Mouse (Mus musculus) neutrophil, adult 59 days (primary cell): ENCODE results near the gene Wdr19. TPM values are rescaled to one million over a fixed set of nuclear protein-coding genes. Genes with fewer than 3 reads are reported as not detected.

Source experiments
- total RNA-seq, 2 experiments: library from RNA; stranded (reverse); gene quantifications; 1 replicate in 1 of 2; 2 replicates in 1 of 2; pipeline ENCODE4 v1.2.4; 2023

Gene Wdr19
- under 1 TPM; 0.49 to 0.51 TPM for total RNA-seq

DNA sequence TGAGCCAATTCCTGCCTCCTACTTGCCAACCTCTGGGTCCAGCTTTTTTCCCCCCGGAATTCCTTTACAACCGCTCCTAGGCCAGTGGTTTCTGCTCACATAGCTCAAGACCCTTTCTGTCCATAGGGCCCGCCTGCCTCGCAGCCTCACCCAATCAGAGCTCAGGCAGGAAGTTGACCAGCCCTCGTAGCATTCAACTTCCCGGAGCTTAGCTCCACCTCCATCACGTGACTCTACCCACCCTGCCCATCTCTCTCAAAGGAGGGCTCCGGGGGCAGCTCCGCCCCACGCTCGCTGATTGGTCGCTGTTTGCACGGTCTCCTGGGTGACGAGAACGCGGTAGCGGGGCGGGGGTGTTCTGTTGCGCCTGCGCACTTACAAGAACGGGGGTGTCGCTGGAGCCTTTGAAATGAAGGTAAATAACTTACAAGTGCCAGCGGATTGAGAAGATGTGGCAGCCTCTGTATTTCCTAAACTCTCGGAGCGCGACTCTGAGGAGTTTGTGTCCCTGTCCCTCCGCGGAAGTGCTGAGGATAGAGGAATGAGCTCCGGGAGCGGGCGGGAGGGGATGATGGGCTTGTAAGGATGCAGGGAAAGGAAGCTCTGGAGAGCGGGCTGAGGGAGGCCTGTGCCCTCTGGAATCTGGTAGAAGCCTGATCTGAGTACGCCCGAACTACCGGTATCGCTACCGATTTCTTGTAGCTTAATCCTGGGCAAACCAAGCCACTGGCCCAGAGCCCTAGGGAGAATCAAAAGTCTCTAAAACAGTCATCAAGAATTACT lies at the start of gene Wdr19:
TSS of gene Wdr19 (plus strand) at position 351 of the 783 bp plus-strand sequence.

Other genes with a start within 250 kb of the Wdr19 start
- 10 to 100 TPM; 19.7 to 21.5 TPM for gene Tlr6, start 239.6 kb upstream of the Wdr19 start, total RNA-seq
- 10 to 100 TPM; 12.1 to 14.2 TPM for gene Fam114a1, start 229.6 kb upstream of the Wdr19 start, total RNA-seq
- 10 to 100 TPM; 31.7 to 40.7 TPM for gene Tmem156, start 107.6 kb upstream of the Wdr19 start, total RNA-seq
- gene Klhl5, start 92.2 kb upstream of the Wdr19 start, total RNA-seq = 10 to 100 TPM; 47.8 to 48.1 TPM
- 10 to 100 TPM; 56.5 to 64.7 TPM for gene Rfc1, start 136.0 kb downstream of the Wdr19 start, total RNA-seq
- gene Klb, start 148.6 kb downstream of the Wdr19 start, total RNA-seq = not detected
- gene Rpl9, start 191.7 kb downstream of the Wdr19 start, total RNA-seq = 100 to 1,000 TPM; 789 to 800 TPM
- gene Lias, start 191.8 kb downstream of the Wdr19 start, total RNA-seq = 10 to 100 TPM; 20.8 to 22.7 TPM
- 10 to 100 TPM; 72.4 to 80.9 TPM for gene Ugdh, start 236.3 kb downstream of the Wdr19 start, total RNA-seq